Mouse (Mus musculus) ES-E14 (cell line): ENCODE data around the gene Spns2. TPM values are rescaled to one million over a fixed set of nuclear protein-coding genes. Genes with fewer than 3 reads are reported as not detected.

ENCODE experiments used
- DNase-seq: peaks from one replicate; pipeline ENCODE4 v3.0.0-alpha.2; 2013; ENCODE audit warnings: low read depth, low spot score
- H3K27ac ChIP-seq: 2 replicates; pipeline ENCODE4 v1.5.1; 2012; ENCODE audit warnings: low read depth, mild to moderate bottlenecking, low read length, moderate library complexity, mixed read lengths; ENCODE audit not compliant: poor library complexity, insufficient read depth, severe bottlenecking
- H3K36me3 ChIP-seq: 2 replicates; pipeline ENCODE4 v1.6.1; 2012; ENCODE audit warnings: mild to moderate bottlenecking, low read length, moderate library complexity, mixed read lengths; ENCODE audit not compliant: control insufficient read depth, poor library complexity, insufficient read depth, severe bottlenecking
- H3K4me1 ChIP-seq, 2 experiments: fragments of 150-350 bp in 1 of 2; sonication (generic) in 1 of 2; 2 replicates each; pipeline ENCODE4 v1.6.1; 2012; ENCODE audit warnings: low read length in 2 of 2, mild to moderate bottlenecking in 1 of 2, mixed read lengths in 1 of 2; ENCODE audit not compliant: control insufficient read depth in 2 of 2, insufficient read depth in 2 of 2, poor library complexity in 1 of 2
- H3K4me3 ChIP-seq, 2 experiments: fragments of 150-350 bp in 1 of 2; sonication (generic) in 1 of 2; 2 replicates each; pipeline ENCODE4 v1.5.1; 2012; ENCODE audit warnings: low read length in 2 of 2, low read depth in 1 of 2, mild to moderate bottlenecking in 1 of 2, mixed read lengths in 1 of 2; ENCODE audit not compliant: insufficient read depth in 1 of 2, poor library complexity in 1 of 2, severe bottlenecking in 1 of 2
- H3K9ac ChIP-seq: 2 replicates; pipeline ENCODE4 v1.6.1; 2012; ENCODE audit warnings: low read depth, mild to moderate bottlenecking, low read length, mixed read lengths; ENCODE audit not compliant: poor library complexity, insufficient read depth, severe bottlenecking
- H3K9me3 ChIP-seq: fragments of 150-350 bp; sonication (generic); 2 replicates; pipeline ENCODE4 v1.6.1; 2012; ENCODE audit warnings: low read depth, mild to moderate bottlenecking, low read length; ENCODE audit not compliant: control insufficient read depth, insufficient read depth
- CHD2 ChIP-seq: IDR thresholded peaks from 2 replicates; pipeline ENCODE4 v1.6.1; 2014; ENCODE audit warnings: mild to moderate bottlenecking, low read depth, low read length, inconsistent platforms
- HCFC1 ChIP-seq: IDR thresholded peaks from 2 replicates; pipeline ENCODE4 v1.6.1; 2012; ENCODE audit warnings: low read length, inconsistent platforms, borderline replicate concordance; ENCODE audit not compliant: insufficient read depth
- MAFK ChIP-seq: IDR thresholded peaks from 2 replicates; pipeline ENCODE4 v1.6.1; 2014; ENCODE audit warnings: mild to moderate bottlenecking, low read depth, low read length, inconsistent platforms; ENCODE audit not compliant: insufficient read depth
- ZC3H11A ChIP-seq: IDR thresholded peaks from 2 replicates; pipeline ENCODE4 v1.6.1; 2012; ENCODE audit warnings: low read depth, mild to moderate bottlenecking, inconsistent platforms, low read length, borderline replicate concordance
- ZNF384 ChIP-seq: IDR thresholded peaks from 2 replicates; pipeline ENCODE4 v1.6.1; 2012; ENCODE audit warnings: low read depth, low read length, inconsistent platforms
- in situ Hi-C, 2 experiments: fragments of 600-800 bp; cut with MboI; formaldehyde crosslinking; loops; one replicate each; pipeline ENCODE4 v1.15.1; 2025; ENCODE audit warnings: low sequenced_read_pairs in 2 of 2, inconsistent platforms in 1 of 2; ENCODE audit not compliant: unreplicated experiment in 2 of 2
- total RNA-seq: library from RNA; depleted of rRNA; stranded (reverse); fragments of 300-350 nt; gene quantifications from 2 replicates; pipeline ENCODE4 v1.2.3, GENCODE M21; 2012

The Spns2 gene
- total RNA-seq, 1 experiment: 2.4 TPM

DNA sequence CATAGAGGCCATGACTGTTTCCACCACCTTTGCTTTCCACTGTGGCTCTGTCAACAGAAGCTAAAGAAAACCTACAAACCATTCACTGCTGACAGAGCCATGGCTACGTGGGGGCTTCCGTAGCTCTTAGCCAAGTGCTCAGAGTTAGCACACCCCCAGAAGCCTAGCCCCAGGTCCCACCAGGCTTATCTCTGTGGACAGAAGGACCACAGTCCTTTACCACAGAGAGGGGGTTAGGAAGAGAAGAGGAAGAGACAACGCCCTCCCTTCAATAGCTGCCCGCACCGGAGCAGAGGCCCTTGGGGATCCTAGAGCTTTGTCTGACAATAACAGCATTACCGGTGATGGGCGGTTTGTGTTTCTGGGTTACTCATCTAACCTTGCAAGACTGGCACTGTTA lies 14.3 kb downstream of the Spns2 start:
- Histone ChIP-seq H3K4me3 (no peak overlapping the region), H3K9me3 (no peaks in the 10 kb centered on the region), H3K36me3 (no peaks in the 10 kb centered on the region), H3K9ac (no peak overlapping the region), H3K4me1 (peaks cover 0 to 15% of the 10 kb centered on the region in 2 experiments; a peak in 1 of 4 replicates), H3K27ac (no peak overlapping the region)
- TF ChIP-seq CHD2: no peak
- TF ChIP-seq HCFC1: no peak
- no peak for TF ChIP-seq ZNF384
- no peak for TF ChIP-seq MAFK
- TF ChIP-seq ZC3H11A: no peak
- in situ Hi-C loops: no loop called here
- no peak for DNase-seq

DNA sequence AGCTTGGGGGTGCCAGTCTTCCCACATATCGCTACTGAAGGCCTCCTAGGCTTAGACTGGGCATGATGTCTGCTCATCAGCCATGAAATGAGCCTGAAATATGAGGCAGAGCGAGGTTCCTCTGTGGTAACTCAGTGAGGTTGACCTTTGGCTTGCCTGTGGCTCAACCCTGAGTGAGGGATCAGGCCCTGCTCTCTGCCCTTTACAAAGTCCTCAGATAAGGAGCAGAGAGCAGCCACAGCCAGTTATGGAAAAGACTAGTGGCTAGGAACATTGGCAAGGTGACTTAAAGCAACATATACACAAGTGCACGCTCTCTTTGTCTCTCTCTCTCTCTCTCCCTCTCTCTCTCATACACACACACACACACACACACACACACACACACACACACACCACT lies 14.8 kb downstream of the Spns2 start:
- no peaks in the 10 kb centered on the region for H3K9me3 ChIP-seq
- H3K4me1 ChIP-seq: peaks cover 0 to 15% of the 10 kb centered on the region in 2 experiments; a peak in 1 of 4 replicates
- H3K4me3 ChIP-seq: no peak overlapping the region
- TF ChIP-seq ZNF384 (no peak), CHD2 (no peak), HCFC1 (no peak), MAFK (no peak), ZC3H11A (no peak)
- in situ Hi-C loops: no loop called here
- DNase-seq: no peak
- H3K9ac ChIP-seq: no peak overlapping the region
- H3K27ac ChIP-seq: no peak overlapping the region
- no peaks in the 10 kb centered on the region for H3K36me3 ChIP-seq

DNA sequence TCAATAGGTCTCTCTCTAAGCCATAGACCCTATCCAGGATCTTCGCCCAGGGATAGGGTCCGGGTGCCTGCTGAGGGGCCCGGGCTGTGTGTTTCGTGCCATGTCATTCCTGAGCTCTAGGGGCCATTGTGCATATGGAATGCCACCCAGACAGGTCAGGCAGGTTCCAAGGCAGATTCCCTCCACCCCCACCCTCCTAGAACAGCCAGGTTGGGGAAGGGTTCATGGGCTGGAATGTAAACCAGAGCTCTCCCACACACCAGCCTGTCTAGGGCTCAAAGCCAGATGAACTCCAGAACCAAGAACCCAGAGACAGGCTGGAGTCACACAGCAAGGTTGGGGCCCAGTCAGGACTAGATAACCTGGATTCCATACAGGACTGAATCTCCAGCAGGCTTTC lies 16.2 kb downstream of the Spns2 start:
- no peaks in the 10 kb centered on the region for H3K9me3 ChIP-seq
- H3K27ac ChIP-seq: no peak overlapping the region
- in situ Hi-C loops: no loop called here
- no peak for TF ChIP-seq ZNF384
- no peak for TF ChIP-seq CHD2
- TF ChIP-seq HCFC1: no peak
- no peak for TF ChIP-seq ZC3H11A
- TF ChIP-seq MAFK: no peak
- DNase-seq: no peak
- H3K36me3 ChIP-seq: no peaks in the 10 kb centered on the region
- H3K4me3 ChIP-seq: no peak overlapping the region
- no peak overlapping the region for H3K9ac ChIP-seq
- peaks cover 2 to 15% of the 10 kb centered on the region in 2 experiments; a peak in 2 of 4 replicates for H3K4me1 ChIP-seq

DNA sequence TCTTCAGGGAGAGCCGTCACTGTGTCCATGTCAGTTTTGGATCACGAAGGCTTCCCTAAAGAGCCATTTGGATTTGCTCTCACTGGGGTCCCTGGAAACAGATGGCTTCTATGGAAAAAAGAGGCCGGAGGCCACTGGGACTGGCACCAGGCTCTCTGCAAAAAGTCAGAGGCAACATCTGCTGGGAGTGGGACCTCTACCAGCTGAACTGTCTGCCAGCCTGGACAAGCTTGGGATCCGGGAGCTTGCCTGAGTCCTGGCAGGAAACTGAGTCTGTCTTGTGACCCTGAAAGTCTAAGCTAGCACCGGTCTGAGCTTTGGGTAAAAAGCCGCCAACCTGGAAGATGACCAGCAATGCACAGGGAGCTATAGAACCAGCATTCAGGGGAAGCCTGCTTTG lies 18.3 kb downstream of the Spns2 start:
- in situ Hi-C loops: no loop called here

More for the DNA sequence above, 18.3 kb downstream of the Spns2 start:
- Histone ChIP-seq H3K4me3 (no peak overlapping the region), H3K27ac (no peak overlapping the region), H3K4me1 (peaks cover 2 to 15% of the 10 kb centered on the region in 2 experiments; a peak in 2 of 4 replicates), H3K9me3 (no peaks in the 10 kb centered on the region), H3K9ac (no peak overlapping the region), H3K36me3 (no peaks in the 10 kb centered on the region)
- DNase-seq: no peak
- no peak for TF ChIP-seq HCFC1
- TF ChIP-seq MAFK: no peak
- TF ChIP-seq ZNF384: no peak
- no peak for TF ChIP-seq CHD2
- no peak for TF ChIP-seq ZC3H11A
